Mouse (Mus musculus) lung, postnatal 10 days (tissue): ENCODE measurements around the gene Taf5.

Experiments used
- DNase-seq: peaks from one replicate; pipeline ENCODE4 v3.0.0; 2021

Taf5 gene

DNA sequence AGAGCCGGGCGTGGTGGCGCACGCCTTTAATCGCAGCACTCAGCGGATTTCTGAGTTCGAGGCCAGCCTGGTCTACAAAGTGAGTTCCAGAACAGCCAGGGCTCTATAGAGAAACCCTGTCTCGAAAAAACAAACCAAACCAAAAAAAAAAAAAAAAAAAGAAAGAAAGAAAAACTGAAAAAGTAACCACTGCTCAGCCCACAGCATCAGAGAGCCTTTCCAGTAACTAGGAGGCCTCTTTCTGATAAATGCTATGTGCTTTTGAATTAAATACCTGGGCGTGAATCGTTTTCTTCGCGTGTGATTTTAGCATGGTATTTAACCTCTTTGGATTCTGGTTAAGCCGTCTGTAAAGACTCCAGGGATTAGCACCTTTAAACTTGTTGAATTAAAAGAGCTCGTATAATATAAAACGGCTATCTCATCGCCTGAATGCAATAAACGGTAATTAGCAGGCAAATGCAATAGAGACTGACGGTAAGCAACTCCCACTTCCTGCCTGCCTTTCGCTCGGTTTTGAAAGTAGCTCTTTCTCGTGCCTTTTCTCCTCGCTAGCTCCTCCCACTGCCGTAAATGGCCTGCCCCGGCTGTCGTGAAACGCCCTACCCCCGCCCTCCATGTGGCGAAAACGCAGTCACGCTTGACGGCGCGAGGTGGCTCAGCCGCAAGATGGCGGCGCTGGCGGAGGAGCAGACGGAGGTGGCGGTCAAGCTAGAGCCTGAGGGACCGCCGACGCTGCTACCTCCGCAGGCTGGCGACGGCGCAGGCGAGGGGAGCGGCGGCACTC, at the start of gene Taf5:
Taf5 (plus strand) TSS at position 651 of the 787 bp plus-strand sequence.
- peak; percentile 99 for DNase-seq

DNA sequence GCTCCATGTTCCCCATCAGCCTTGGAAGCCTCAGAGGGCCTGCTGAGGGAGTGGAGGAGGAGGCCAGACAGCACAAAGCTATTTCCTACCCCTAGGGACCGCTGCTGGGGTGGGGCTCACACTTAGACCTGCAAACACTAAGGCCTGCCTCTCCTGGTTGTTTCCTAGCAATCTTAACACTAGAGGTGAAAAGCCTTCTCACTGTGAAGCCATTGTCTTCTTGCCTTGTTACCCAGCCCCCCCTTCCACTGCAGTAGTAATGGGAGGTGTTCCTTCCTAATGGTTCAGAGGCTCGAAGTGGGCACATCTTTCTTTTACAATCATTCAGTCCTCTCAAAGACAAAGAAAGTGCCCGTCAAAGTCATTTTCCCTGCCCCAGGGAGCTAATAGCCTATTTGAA, 49.7 kb upstream of the Taf5 start:
- no peak for DNase-seq

DNA sequence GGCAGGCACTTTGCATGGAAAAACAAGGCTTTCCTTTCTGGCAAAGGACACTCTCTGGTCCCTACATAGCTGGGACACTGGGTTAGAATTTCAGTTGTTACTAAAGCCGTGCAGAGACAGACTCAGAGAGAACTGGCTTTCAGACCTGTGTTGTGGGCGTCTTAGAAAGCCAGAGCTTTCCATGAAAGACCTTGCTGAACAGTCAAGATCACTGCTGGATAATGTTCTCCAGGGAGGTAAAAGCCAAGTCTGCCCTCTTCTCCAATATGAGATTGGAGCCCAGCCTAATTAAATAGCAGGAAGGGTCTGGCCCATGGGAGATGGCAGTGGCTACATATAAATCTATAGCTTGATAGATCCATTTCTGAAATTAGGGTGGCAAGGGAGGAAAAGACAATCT, 49.2 kb upstream of the Taf5 start:
- no peak for DNase-seq

DNA sequence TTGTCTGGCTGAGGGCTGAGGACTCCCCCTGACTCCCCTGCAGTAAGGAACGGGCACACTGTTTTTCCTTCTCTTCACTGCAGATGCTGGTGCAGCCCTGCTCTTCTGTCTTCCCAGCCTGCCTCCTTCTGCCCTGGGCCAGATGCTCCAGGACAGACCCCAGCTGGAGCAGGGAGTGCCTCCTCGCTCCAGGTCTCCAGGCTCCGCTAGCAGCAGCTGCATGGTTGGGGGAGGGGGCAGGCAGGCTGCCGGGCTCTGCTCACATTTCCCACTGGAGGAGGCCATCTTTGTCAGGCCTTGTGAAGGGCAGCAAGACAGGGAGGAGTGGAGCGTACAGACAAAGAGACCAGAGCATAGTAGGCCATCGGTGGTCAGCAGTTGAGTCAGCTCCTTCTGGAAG, 48.2 kb upstream of the Taf5 start:
- DNase-seq = no peak

GRCm38 (mm10) chr19:47022709-47023108, 44.8 kb upstream of the Taf5 start:
- DNase-seq = no peak

GRCm38 (mm10) chr19:47023546-47023945, 44.0 kb upstream of the Taf5 start:
- DNase-seq = no peak

GRCm38 (mm10) chr19:47024954-47025353, 42.6 kb upstream of the Taf5 start:
- peak; percentile 64 for DNase-seq

- DNase-seq = no peak
These were observed 41.0 kb upstream of the Taf5 start for GRCm38 (mm10) chr19:47026513-47026912.

GRCm38 (mm10) chr19:47029796-47030195, 37.8 kb upstream of the Taf5 start:
- DNase-seq = no peak

- DNase-seq = no peak
These were observed 35.8 kb upstream of the Taf5 start for GRCm38 (mm10) chr19:47031770-47032169.

- no peak for DNase-seq
These were observed 32.6 kb upstream of the Taf5 start for GRCm38 (mm10) chr19:47034916-47035315.

- no peak for DNase-seq
These were observed 30.9 kb upstream of the Taf5 start for GRCm38 (mm10) chr19:47036596-47036995.

DNA sequence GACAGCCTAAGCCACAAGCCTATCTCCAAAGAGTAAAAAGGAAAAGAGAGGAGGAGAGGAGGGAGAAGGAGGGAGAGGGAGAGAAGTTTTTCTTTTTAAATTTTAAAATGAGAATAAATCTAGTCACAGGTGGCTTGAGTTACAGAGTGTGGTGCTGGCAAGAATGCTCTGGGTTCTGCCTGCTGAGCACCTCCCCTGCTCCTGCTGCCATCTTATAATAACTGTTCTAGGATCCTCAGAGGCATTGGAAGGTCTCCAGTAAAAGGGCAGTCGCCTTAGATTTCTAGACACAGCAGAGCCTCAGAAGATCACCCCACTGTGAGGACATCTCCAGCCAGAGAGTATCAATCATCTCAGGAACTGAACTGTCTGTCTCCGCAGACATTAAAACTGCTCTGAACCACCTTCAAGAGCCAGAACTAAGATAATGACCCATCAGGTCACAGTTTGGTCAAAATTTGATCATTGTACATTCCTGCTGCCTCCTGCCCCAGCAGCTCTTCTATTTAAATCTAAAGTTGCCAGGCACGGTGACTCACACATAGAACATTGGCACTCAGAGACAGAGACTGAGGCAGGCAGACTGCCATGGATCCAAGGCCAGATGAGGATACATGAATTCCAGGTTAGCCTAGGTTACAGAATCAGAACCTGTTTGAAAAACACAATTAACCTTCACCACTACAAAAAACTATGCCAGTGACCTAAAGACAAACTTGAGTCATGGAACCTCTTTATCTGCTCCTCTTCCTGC, 26.6 kb upstream of the Taf5 start:
- DNase-seq = no peak

DNA sequence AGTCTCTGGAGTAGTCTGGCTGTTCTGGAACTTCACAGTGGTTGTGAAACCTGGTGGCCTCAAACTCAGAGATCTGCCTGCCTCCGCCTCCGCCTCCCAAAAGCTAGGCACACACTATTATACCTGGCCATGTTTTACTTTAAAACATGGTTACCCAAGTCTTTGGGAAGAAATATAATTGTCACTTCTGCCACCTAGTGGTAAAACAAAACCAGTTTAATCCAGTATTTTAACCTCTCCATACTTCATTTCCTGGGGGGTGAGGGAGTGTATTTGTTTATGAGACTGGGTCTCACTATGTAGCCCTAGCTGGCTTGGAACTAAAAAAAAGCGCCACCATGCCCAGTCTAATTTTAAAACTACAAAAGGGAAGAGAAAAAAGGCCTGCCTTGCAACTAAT, 23.9 kb upstream of the Taf5 start:
- DNase-seq = no peak

DNA sequence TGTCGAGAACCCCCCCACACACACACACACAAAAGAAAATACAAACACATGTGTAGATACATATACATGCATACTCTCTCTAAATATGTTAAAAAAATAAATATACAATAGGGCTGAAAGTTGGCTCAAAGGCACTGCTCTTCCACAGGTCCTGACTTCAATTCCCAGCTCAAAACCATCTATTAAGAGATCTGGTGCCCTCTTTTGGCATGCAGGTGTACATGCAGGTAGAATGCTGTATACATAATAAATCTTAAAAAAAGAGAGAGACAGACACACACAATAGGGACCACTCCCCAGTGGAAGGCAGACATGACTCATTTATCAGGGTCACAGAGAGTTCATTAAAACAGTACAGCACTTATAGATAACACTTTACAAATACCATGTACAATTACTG, 21.2 kb upstream of the Taf5 start:
- DNase-seq = no peak

DNA sequence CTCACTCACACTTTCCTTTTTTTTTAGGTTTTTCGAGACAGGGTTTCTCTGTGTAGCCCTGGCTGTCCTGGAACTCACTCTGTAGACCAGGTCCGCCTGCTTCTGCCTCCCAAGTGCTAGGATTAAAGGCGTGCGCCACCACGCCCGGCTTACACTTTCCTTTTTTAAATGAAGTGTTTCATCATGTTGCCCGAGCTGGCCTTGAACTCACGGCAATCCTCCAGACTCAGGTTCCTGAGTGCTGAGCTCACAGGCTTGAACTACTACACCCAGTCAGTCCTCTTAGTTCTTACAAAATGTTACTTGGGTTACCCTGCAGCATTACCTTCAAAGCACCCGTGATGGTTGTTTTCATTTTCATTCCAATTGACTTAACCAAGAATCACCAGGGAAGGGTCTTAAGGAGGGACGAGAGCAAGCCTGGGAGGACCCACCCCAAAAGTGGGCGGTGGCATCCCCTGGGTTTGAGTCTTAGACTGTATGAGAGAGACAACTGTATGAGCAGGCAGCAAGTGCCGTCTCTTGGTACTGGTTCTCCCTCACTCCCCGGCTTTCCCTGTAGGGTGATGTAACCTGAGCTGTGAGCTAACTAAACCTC, 20.2 kb upstream of the Taf5 start:
- DNase-seq = no peak

GRCm38 (mm10) chr19:47049061-47049460, 18.5 kb upstream of the Taf5 start:
- no peak for DNase-seq

DNA sequence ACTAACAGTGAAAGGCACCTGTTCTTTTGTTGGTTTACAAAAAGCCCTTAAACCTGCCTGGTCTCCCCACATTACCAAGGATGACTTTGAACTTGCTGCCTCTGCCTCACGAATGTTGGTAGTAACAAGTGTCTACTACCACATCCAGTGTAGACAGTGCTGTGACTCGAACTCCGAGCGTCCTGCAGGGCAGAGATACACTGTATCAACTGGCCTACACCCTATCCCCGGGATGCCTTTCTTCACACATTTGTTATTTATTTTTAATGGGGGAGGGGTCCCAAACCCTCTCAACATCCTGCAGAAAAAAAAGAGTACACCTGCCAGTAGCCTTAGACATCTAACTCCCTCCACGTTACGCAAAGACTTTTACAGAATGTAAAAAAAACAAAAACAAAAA, 17.7 kb upstream of the Taf5 start:
- no peak for DNase-seq

- DNase-seq = peak; percentile 80
These were observed 17.1 kb upstream of the Taf5 start, which contains the start of gene Pcgf6 for GRCm38 (mm10) chr19:47050271-47051032. Pcgf6 (minus strand) TSS chr19:47050906.

- no peak for DNase-seq
These were observed 14.6 kb upstream of the Taf5 start for GRCm38 (mm10) chr19:47052927-47053326.

- no peak for DNase-seq
These were observed 14.1 kb upstream of the Taf5 start for GRCm38 (mm10) chr19:47053471-47053870.

DNA sequence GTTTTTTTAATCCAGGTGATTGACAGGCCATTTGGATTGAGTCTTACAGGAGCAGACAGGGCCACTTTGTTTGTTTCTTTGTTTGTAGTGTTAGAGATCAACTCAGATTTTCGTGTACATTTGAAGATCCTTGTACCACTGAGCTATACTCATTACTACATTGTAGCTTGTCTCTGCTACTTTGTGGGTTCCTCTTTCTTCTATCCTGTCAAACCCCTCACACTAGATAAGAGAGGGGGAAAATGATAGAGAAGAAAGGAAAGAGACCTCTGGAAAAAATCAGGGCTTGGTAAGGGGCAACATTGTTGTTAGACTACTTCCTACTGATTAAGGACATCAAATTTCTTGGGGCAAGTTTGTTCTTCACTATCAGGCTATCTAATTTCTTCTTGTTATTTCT, 9.9 kb upstream of the Taf5 start:
- DNase-seq = no peak

GRCm38 (mm10) chr19:47065860-47066259, 1.7 kb upstream of the Taf5 start:
- DNase-seq = no peak
